Comparison of ENCODE assay signal across 16 mouse cellular contexts in genomic region chr6:15121339-15121738, GRCm38 (mm10).
"Had no signal": no experiment of that assay in that cellular context is flagged by ENCODE, and none has a peak within 500 bp of the region (broad histone marks: within the 10 kb centered on the region; RNA-seq: fewer than 3 reads in every experiment).

No protein-coding gene starts in this region.

- H3K36me3 ChIP-seq: liver, embryonic 12.5 days; neural tube, embryonic 13.5 days; neural tube, embryonic 15.5 days had no signal

- H3K9me3 ChIP-seq: liver, embryonic 12.5 days; neural tube, embryonic 13.5 days; neural tube, embryonic 15.5 days had no signal

- H3K27ac ChIP-seq: liver, embryonic 12.5 days; liver, embryonic 14.5 days; neural tube, embryonic 13.5 days; neural tube, embryonic 15.5 days had no signal

- DNase-seq: lung, adult 18-20 months; lung, postnatal 10 days; lung, postnatal 4 days; right cerebral cortex, adult 18-20 months; right cerebral cortex, postnatal 25 days; right cerebral cortex, postnatal 4 days; spleen, adult 18-20 months; thymus, adult 18-20 months; thymus, postnatal 14 days; thymus, postnatal 36 days had no signal

- H3K4me2 ChIP-seq: liver, embryonic 12.5 days; lung, embryonic 14.5 days; neural tube, embryonic 13.5 days; neural tube, embryonic 15.5 days had no signal

- H3K4me3 ChIP-seq: liver, embryonic 12.5 days; myocyte; neural tube, embryonic 13.5 days; neural tube, embryonic 15.5 days had no signal

- H3K4me1 ChIP-seq: liver, embryonic 12.5 days; neural tube, embryonic 13.5 days; neural tube, embryonic 15.5 days had no signal

- H3K9ac ChIP-seq: liver, embryonic 12.5 days; liver, embryonic 14.5 days; lung, embryonic 14.5 days; neural tube, embryonic 13.5 days; neural tube, embryonic 15.5 days had no signal

- H3K27me3 ChIP-seq: liver, embryonic 12.5 days; neural tube, embryonic 13.5 days; neural tube, embryonic 15.5 days had no signal

- ATAC-seq: liver, embryonic 12.5 days had no signal
